In the genomic region with DNA sequence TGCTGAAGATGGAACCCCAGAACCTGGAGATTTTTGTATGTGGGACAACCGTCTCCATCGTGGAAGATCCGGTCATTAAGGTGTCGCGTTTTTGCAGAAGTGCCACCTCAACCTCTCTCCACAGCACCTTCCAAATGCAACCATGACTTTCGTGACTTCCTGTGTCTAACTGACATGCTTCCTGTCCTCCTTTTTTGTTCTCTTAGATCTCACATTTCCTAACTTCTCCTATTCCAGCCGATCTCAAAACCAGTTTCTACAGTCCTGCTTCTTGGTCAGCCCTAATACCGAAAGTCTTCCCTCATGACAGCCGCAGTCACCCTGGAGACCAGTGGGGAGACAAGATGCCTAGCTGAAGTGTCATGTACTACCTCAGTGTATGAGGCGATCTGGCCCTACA, we compare ENCODE assay signal across 20 mouse cellular contexts. TPM values are rescaled to one million over a fixed set of nuclear protein-coding genes. Genes with fewer than 3 reads are reported as not detected.
A peak's percentile ranks its signal among the peaks of the same experiment; 100 is the strongest.
DNase-seq lines count a peak whose midpoint lies in the region; ATAC-seq lines count a peak whose summit lies in the region.
"Had no signal": no experiment of that assay in that cellular context is flagged by ENCODE, and none has a peak within 500 bp of the region (broad histone marks: within the 10 kb centered on the region; RNA-seq: fewer than 3 reads in every experiment).

No protein-coding gene starts in this region.

- H3K36me3 ChIP-seq in heart, embryonic 12.5 days = no peaks in the 10 kb centered on the region
- H3K36me3 ChIP-seq: forebrain, embryonic 12.5 days; limb, embryonic 13.5 days; lung, embryonic 15.5 days; neural tube, embryonic 12.5 days had no signal

- no peak overlapping the region for H3K9ac ChIP-seq in heart, embryonic 12.5 days
- H3K9ac ChIP-seq: forebrain, embryonic 12.5 days; limb, embryonic 13.5 days; lung, embryonic 15.5 days; neural tube, embryonic 12.5 days had no signal

- peaks cover 33% of the 10 kb centered on the region for H3K4me1 ChIP-seq in heart, embryonic 12.5 days (replicated peaks)

- DNase-seq in B cell, adult 2 months = peak; percentile 16 to 28
- DNase-seq in CD4-positive, CD25-positive, alpha-beta regulatory T cell, adult 2 months (ENCODE audit: low read depth, low spot score) = peak; percentile 45
- peak; percentile 64 for DNase-seq in induced T-regulatory cell, adult 2 months (ENCODE audit: low read depth)
- peak; percentile 61 for DNase-seq in thymus, postnatal 0 days (ENCODE audit: low spot score)
- no peak for DNase-seq in kidney, postnatal 4 days
- DNase-seq in kidney, postnatal 14 days = no peak
- DNase-seq: adrenal gland, postnatal 14 days; cerebellum, adult 8-10 months; gastrocnemius, postnatal 25 days; heart, postnatal 36 days; kidney, adult 18-20 months; kidney, postnatal 25 days had no signal

- H3K9me3 ChIP-seq in heart, embryonic 12.5 days (replicated peaks) = no peaks in the 10 kb centered on the region
- H3K9me3 ChIP-seq: forebrain, embryonic 12.5 days; limb, embryonic 13.5 days; lung, embryonic 15.5 days; neural tube, embryonic 12.5 days had no signal

- H3K27ac ChIP-seq in heart, embryonic 12.5 days (ENCODE audit: poor library complexity, severe bottlenecking) = no peak overlapping the region
- H3K27ac ChIP-seq: forebrain, embryonic 12.5 days; hindbrain, postnatal 0 days; limb, embryonic 13.5 days; lung, embryonic 15.5 days; neural tube, embryonic 12.5 days; stomach, postnatal 0 days had no signal

- H3K4me3 ChIP-seq in heart, embryonic 12.5 days = no peak overlapping the region
- H3K4me3 ChIP-seq: forebrain, embryonic 12.5 days; limb, embryonic 13.5 days; lung, embryonic 15.5 days; neural tube, embryonic 12.5 days had no signal

- no peak for ATAC-seq in heart, embryonic 12.5 days (ENCODE audit: insufficient number of reproducible peaks, low FRiP score)
- ATAC-seq: hindbrain, postnatal 0 days had no signal

- WGBS in heart, embryonic 12.5 days = 76% methylated on average over 10 of the region's 10 CpGs

- H3K27me3 ChIP-seq in heart, embryonic 12.5 days (replicated peaks) = 0 out of 2 replicates have a peak, but pooled peaks cover 2% of the 10 kb centered on the region
- H3K27me3 ChIP-seq: lung, embryonic 15.5 days had no signal

- no peak overlapping the region for H3K4me2 ChIP-seq in heart, embryonic 12.5 days
- H3K4me2 ChIP-seq: forebrain, embryonic 12.5 days; heart, embryonic 11.5 days; limb, embryonic 13.5 days; lung, embryonic 15.5 days; neural tube, embryonic 12.5 days had no signal

RNA-seq across cellular contexts. Expression of gene Pfkfb3, which starts 5.4 kb away (rescaled TPM):
- 14.0 and 15.0 TPM in 2 replicates for polyA plus RNA-seq in thymus, postnatal 0 days (2015; fragmentation: Nextera tagmentation; extraction: Ambion mirVana)
- polyA plus RNA-seq in heart, embryonic 12.5 days (2016; fragmentation: Nextera tagmentation; extraction: Ambion mirVana) = 11.8 and 12.6 TPM in 2 replicates

RNA-seq across cellular contexts. Expression of gene Rbm17, which starts 55.4 kb away (rescaled TPM):
- 188 and 189 TPM in 2 replicates for polyA plus RNA-seq in thymus, postnatal 0 days (2015; fragmentation: Nextera tagmentation; extraction: Ambion mirVana)
- polyA plus RNA-seq in heart, embryonic 12.5 days (2016; fragmentation: Nextera tagmentation; extraction: Ambion mirVana) = 101 and 103 TPM in 2 replicates

Comparison
In these comparisons a context has a peak if more than half of its experiments do, and no peak if none do; other contexts are left out.
1. DNase-seq: peak in B cell, adult 2 months (2 of 2), CD4-positive, CD25-positive, alpha-beta regulatory T cell, adult 2 months (single experiment), induced T-regulatory cell, adult 2 months (single experiment) and thymus, postnatal 0 days (single experiment); none in kidney, postnatal 4 days (0 of 2) and kidney, postnatal 14 days (single experiment).